Mouse (Mus musculus) heart, adult 2 months (tissue): ENCODE results near the gene Prss43. TPM values are rescaled to one million over a fixed set of nuclear protein-coding genes. Genes with fewer than 3 reads are reported as not detected.

Experiments used
- DNase-seq, 2 experiments: peaks; one replicate each; pipeline ENCODE4 v3.0.0; 2021
- H3K27ac ChIP-seq: fragments of 200-600 bp; 2 replicates; pipeline ENCODE4 v1.8.1; 2022
- H3K27me3 ChIP-seq: fragments of 200-500 bp; 2 replicates; pipeline ENCODE4 v1.6.1; 2012; ENCODE audit warnings: mild to moderate bottlenecking, low read length, inconsistent platforms, mixed read lengths; ENCODE audit not compliant: control insufficient read depth, insufficient read depth
- H3K36me3 ChIP-seq: fragments of 200-500 bp; 2 replicates; pipeline ENCODE4 v1.6.1; 2012; ENCODE audit warnings: low read length, inconsistent platforms; ENCODE audit not compliant: control insufficient read depth, insufficient read depth
- H3K4me1 ChIP-seq: fragments of 200-500 bp; 2 replicates; pipeline ENCODE4 v1.6.1; 2011; ENCODE audit warnings: low read length; ENCODE audit not compliant: control insufficient read depth, insufficient read depth
- H3K4me3 ChIP-seq: fragments of 200-600 bp; 2 replicates; pipeline ENCODE4 v1.8.1; 2022
- H3K79me2 ChIP-seq: fragments of 200-500 bp; replicated peaks from 2 replicates; pipeline ENCODE4 v1.6.1; 2012; ENCODE audit warnings: mild to moderate bottlenecking, inconsistent platforms, low read length, moderate library complexity, mixed read lengths; ENCODE audit not compliant: control insufficient read depth, insufficient read depth
- H3K9ac ChIP-seq: fragments of 200-500 bp; 2 replicates; pipeline ENCODE4 v1.6.1; 2012; ENCODE audit warnings: low read depth, mild to moderate bottlenecking, control low read depth, inconsistent platforms, low read length, mixed read lengths
- CTCF ChIP-seq: fragments of 200-600 bp; IDR thresholded peaks from 2 replicates; pipeline ENCODE4 v1.8.1; 2022; ENCODE audit warnings: antibody characterized with exemption, mild to moderate bottlenecking, moderate library complexity
- EP300 ChIP-seq: fragments of 200-500 bp; IDR thresholded peaks from 2 replicates; pipeline ENCODE4 v1.6.1; 2011; ENCODE audit warnings: low read depth, low read length, control low read depth; ENCODE audit not compliant: insufficient read depth
- POLR2A ChIP-seq: fragments of 200-500 bp; IDR thresholded peaks from 2 replicates; pipeline ENCODE4 v1.6.1; 2011; ENCODE audit warnings: mild to moderate bottlenecking, low read depth, low read length, control low read depth; ENCODE audit not compliant: insufficient read depth
- WGBS: fragments of 180-500 bp; shearing (Covaris S2); methylation state at CpG from one replicate; pipeline ENCODE4 v1.1.7; 2018; 5-methylcytosine and 5-hydroxymethylcytosine counted together
- intact Hi-C: fragments of 180-260 bp; cut with DNase I; formaldehyde crosslinking; loops from one replicate; pipeline ENCODE4 v1.15.1; 2025
- polyA plus RNA-seq: library from polyadenylated mRNA; depleted of rRNA; stranded (reverse); fragments of >200 nt; gene quantifications from 2 replicates; pipeline ENCODE4 v1.2.3, GENCODE M21; 2012
- total RNA-seq, 2 experiments: library from RNA; stranded (reverse); gene quantifications; 2 replicates each; pipeline ENCODE4 v1.2.3; 2021

Gene Prss43
- total and polyA plus RNA-seq, 3 experiments = not detected

DNA sequence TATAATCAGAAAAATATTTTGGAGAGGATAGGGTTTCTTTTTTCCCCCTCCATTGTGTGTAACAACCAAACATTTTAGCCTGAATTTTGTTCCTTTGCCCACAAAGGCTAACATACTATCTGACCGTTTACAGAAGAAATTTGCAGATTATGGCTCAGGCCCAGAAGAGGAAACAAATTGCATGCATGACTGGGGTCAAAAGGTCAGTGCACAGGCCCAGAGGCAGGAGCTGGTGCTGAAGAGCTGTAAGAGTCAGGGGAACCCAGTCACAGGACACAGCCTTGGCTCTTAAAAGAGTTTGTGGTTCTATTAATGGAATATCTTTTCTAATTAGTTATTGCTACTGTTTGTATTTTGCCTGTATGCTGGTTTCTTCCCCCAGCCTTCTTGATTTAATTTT lies 42.9 kb upstream of the Prss43 start:
- WGBS = 53% methylated on average over 1 of the region's 1 CpGs
- Histone ChIP-seq H3K9ac (no peak overlapping the region), H3K27me3 (no peaks in the 10 kb centered on the region), H3K36me3 (no peaks in the 10 kb centered on the region), H3K4me3 (no peak overlapping the region), H3K27ac (no peak overlapping the region), H3K79me2 (no peaks in the 10 kb centered on the region), H3K4me1 (no peaks in the 10 kb centered on the region; the same call in 1 of the 2 replicates)
- TF ChIP-seq EP300 (no peak), CTCF (no peak), POLR2A (no peak)
- intact Hi-C loops = loop anchor here (2.0 to 10.0 kb wide), 4 partner anchors 87 to 341 kb away; no protein-coding TSS in a partner anchor
- DNase-seq = no peak

DNA sequence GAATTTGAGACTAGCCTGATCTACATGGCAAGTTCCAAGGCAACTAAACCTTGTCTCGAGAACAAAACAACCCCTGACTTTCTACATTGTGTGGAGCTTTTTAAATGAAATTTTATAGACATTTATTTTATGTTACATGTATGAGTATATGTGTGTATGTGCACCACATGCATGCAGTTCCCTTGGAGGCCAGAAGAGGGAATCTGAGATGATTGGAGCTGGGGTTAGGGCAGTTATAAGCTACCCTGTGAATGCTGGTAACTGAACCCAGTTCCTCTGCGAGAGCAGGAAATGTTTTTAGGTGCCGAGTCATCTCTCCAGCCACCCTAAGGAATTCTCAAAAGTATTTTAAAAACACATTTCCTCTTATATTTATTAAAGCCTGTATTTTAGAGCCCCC lies 38.3 kb upstream of the Prss43 start:
- no peak for DNase-seq
- Histone ChIP-seq H3K9ac (no peak overlapping the region), H3K36me3 (no peaks in the 10 kb centered on the region), H3K79me2 (no peaks in the 10 kb centered on the region), H3K4me3 (no peak overlapping the region), H3K27ac (no peak overlapping the region), H3K4me1 (no peaks in the 10 kb centered on the region), H3K27me3 (no peaks in the 10 kb centered on the region)
- peak; percentile 22; the same call in 1 of the 2 replicates for TF ChIP-seq CTCF
- no peak for TF ChIP-seq EP300
- intact Hi-C loops = loop anchor here (10.0 kb wide), 1 partner anchor 287 kb away; no protein-coding TSS in a partner anchor
- 81% methylated on average over 3 of the region's 3 CpGs for WGBS

DNA sequence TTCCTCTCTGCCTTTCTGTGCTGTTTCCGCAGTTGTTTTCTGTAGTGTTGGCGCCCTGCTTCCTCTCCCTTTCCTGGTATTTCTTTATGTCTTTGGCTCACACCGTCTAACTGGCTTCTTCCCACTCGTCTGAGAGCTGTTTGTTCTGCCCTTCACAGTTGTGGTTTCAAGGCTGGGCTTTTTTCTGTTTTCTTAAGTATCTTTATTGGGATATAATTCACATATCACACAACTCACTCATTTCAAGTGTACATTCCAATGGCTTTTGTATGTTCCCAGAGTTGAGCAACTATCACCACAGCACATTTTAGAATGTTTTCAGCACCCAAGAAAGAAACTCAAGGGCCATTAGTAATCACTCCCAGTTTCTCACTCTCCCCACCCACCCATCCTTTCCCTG lies 36.0 kb upstream of the Prss43 start:
- WGBS = 55% methylated on average over 4 of the region's 4 CpGs
- no peak for DNase-seq

DNA sequence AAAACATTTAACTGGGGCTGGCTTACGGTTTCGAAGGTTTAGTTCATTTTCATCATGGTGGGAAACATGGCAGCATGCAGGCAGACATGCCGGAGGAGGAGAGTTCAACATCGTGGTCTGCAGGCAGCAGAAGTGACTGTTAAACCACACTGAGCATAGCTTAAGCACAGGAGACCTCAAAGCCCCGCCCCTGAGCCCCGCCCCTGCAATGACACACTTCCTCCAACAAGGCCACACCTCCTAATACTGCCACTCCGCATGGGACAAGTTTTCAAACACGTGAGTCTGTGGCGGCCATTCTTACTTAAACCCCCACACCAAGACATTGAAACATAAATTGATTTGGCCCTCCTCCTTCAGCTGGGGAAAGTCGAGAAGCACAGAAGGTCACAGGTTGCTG lies 29.5 kb upstream of the Prss43 start:
- Histone ChIP-seq H3K27me3 (no peaks in the 10 kb centered on the region), H3K27ac (no peak overlapping the region), H3K79me2 (no peaks in the 10 kb centered on the region), H3K36me3 (no peaks in the 10 kb centered on the region), H3K4me1 (no peaks in the 10 kb centered on the region), H3K9ac (no peak overlapping the region), H3K4me3 (no peak overlapping the region)
- no peak for DNase-seq
- TF ChIP-seq POLR2A = no peak
- no peak for TF ChIP-seq CTCF
- no peak for TF ChIP-seq EP300
- 78% methylated on average over 10 of the region's 10 CpGs for WGBS
- intact Hi-C loops = no loop called here

More for the DNA sequence above, 36.0 kb upstream of the Prss43 start:
- intact Hi-C loops = no loop called here
- no peaks in the 10 kb centered on the region for H3K4me1 ChIP-seq
- no peak overlapping the region for H3K9ac ChIP-seq
- no peaks in the 10 kb centered on the region for H3K27me3 ChIP-seq
- H3K79me2 ChIP-seq = no peaks in the 10 kb centered on the region
- no peak for TF ChIP-seq CTCF
- no peak for TF ChIP-seq EP300
- no peak for TF ChIP-seq POLR2A
- H3K4me3 ChIP-seq = no peak overlapping the region
- no peak overlapping the region for H3K27ac ChIP-seq
- no peaks in the 10 kb centered on the region for H3K36me3 ChIP-seq

DNA sequence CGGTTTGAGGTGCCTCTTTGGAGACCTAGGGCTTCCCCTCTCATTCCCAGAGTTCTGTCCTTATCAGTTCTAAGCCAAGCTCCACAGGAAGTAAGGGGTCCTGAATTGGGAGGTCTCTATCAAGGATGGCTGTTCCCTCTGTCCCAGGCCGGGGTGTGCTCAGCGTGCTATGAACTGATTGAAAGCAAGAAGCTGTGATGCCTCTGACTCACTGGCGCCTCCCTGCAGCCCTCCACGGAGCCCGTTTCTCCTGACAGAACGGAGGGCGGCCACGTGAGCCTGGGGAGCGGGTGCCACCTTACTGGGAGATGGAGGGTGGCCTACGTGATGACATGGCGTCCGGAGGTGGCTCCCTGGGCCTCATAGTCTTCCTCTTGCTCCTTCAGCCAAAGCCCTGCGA lies 28.6 kb upstream of the Prss43 start, which contains the start of gene Prss42:
TSS of gene Prss42 (plus strand) at position 301 of the 400 bp plus-strand sequence.
- DNase-seq = no peak
- Histone ChIP-seq H3K27me3 (no peaks in the 10 kb centered on the region), H3K4me1 (no peaks in the 10 kb centered on the region), H3K4me3 (no peak within 1 kb of the TSS), H3K27ac (no peak within 1 kb of the TSS), H3K36me3 (no peaks in the 10 kb centered on the region), H3K79me2 (no peaks in the 10 kb centered on the region), H3K9ac (no peak within 1 kb of the TSS)
- WGBS = 89% methylated on average over 14 of the region's 14 CpGs
- intact Hi-C loops = no loop called here
- TF ChIP-seq POLR2A (no peak), CTCF (no peak), EP300 (no peak)

DNA sequence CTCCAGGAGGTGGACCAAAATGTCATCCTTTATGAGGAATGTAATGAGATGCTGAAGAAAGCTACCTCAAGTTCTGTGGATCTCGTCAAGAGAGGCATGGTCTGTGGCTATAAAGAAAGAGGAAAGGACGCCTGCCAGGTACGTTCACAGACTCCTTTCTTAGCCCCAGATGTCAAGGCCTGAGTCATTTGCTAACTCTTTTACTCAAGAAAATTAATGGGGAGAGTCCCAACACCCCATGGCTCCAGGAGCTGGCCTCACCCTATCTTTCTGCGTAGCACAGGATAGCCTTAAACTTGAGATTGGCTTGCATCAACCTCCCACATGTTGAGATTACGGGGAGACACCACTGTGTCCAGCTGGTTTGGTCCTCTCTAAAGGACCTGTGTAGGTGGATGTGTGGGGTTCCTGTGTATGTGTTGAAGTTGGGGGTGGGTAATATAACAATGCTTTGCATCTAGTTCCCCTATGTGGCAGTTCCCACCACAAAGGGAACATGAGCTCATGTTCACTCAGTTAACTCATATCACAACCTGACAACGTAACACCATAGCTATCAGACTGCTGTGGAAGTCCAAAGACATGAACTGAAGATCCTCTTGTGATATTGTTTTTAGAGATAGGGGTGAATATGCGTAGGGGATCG lies 25.5 kb upstream of the Prss43 start:
- TF ChIP-seq CTCF (no peak), EP300 (no peak), POLR2A (no peak)
- WGBS = 89% methylated on average over 8 of the region's 8 CpGs
- intact Hi-C loops = no loop called here

More for the DNA sequence above, 25.5 kb upstream of the Prss43 start:
- H3K9ac ChIP-seq = no peak overlapping the region
- no peak for DNase-seq
- H3K27ac ChIP-seq = no peak overlapping the region
- H3K27me3 ChIP-seq = no peaks in the 10 kb centered on the region
- H3K4me3 ChIP-seq = no peak overlapping the region
- H3K4me1 ChIP-seq = no peaks in the 10 kb centered on the region
- H3K36me3 ChIP-seq = no peaks in the 10 kb centered on the region
- no peaks in the 10 kb centered on the region for H3K79me2 ChIP-seq
